Mouse (Mus musculus) lung, embryonic 16.5 days (tissue): ENCODE measurements around the gene Cep63. TPM values are rescaled to one million over a fixed set of nuclear protein-coding genes. Genes with fewer than 3 reads are reported as not detected.

ENCODE experiments used
- ATAC-seq: fragments of 200-750 bp; cut with Nextera tagmentation; 2 replicates; pipeline ENCODE4 v1.8.0; 2017; ENCODE audit warnings: low read depth, mild to moderate bottlenecking, moderate library complexity
- H3K27ac ChIP-seq: fragments of 300-500 bp; sonication (generic); 2 replicates; pipeline ENCODE4 v1.5.1; 2014; ENCODE audit warnings: mild to moderate bottlenecking, control low read depth, low read length
- H3K27me3 ChIP-seq: fragments of 300-500 bp; sonication (generic); 2 replicates; pipeline ENCODE4 v1.6.1; 2014; ENCODE audit warnings: low read depth, low read length, mixed read lengths; ENCODE audit not compliant: control insufficient read depth, insufficient read depth
- H3K36me3 ChIP-seq: fragments of 300-500 bp; sonication (generic); 2 replicates; pipeline ENCODE4 v1.6.1; 2014; ENCODE audit warnings: low read length; ENCODE audit not compliant: control insufficient read depth, insufficient read depth
- H3K4me1 ChIP-seq: fragments of 300-500 bp; sonication (generic); replicated peaks from 2 replicates; pipeline ENCODE4 v1.6.1; 2014; ENCODE audit warnings: low read length, mixed read lengths; ENCODE audit not compliant: control insufficient read depth, insufficient read depth
- H3K4me2 ChIP-seq: fragments of 300-500 bp; sonication (generic); 2 replicates; pipeline ENCODE4 v1.6.1; 2014; ENCODE audit warnings: low read depth, low read length, control low read depth
- H3K4me3 ChIP-seq: fragments of 300-500 bp; sonication (generic); 2 replicates; pipeline ENCODE4 v1.5.1; 2014; ENCODE audit warnings: mild to moderate bottlenecking, low read length, control low read depth
- H3K9ac ChIP-seq: fragments of 300-500 bp; sonication (generic); 2 replicates; pipeline ENCODE4 v1.6.1; 2014; ENCODE audit warnings: low read length, control low read depth
- H3K9me3 ChIP-seq: fragments of 300-500 bp; sonication (generic); 2 replicates; pipeline ENCODE4 v1.6.1; 2016; ENCODE audit warnings: low read length; ENCODE audit not compliant: control insufficient read depth
- WGBS: fragments of 180-500 bp; shearing (Covaris S2); extraction: QIAGEN DNeasy Blood & Tissue Kit; methylation state at CpG from one replicate; pipeline ENCODE4 v1.1.7; 2014; 5-methylcytosine and 5-hydroxymethylcytosine counted together
- polyA plus RNA-seq: library from polyadenylated mRNA; unstranded; fragments of >200 nt; fragmentation: Nextera tagmentation; extraction: Ambion mirVana; gene quantifications from 2 replicates; pipeline ENCODE4 v1.2.1, GENCODE M21; 2015

Cep63 gene
- polyA plus RNA-seq, 1 experiment from 2014 or later: 58.8 TPM

DNA sequence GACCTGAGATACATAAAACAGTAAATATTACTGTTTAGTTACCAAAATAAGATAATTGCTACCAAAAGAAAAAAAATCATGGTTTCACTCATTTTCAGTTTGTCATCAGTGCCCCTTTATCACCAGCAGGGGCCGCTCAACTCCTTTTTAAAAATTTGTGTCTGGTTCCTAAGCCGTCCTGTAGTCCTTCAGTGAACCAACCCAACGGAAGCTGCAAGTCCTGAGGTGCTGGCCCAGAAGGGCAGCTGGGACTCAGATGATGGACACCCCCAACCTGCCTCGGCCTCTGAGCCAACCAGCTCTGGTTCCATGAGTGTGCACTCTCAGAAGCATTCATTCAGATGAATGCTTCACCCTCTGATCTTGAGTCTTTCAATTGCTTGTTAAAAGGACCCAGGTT, 10.2 kb upstream of the Cep63 start:
- peaks cover 40% of the 10 kb centered on the region for H3K4me1 ChIP-seq
- H3K36me3 ChIP-seq: no peaks in the 10 kb centered on the region
- no peaks in the 10 kb centered on the region for H3K27me3 ChIP-seq
- peak overlapping the region; percentile 32; the same call in 1 of the 2 replicates for H3K9ac ChIP-seq
- no peak for ATAC-seq
- H3K4me3 ChIP-seq: no peak overlapping the region
- peak overlapping the region; percentile 20; the same call in 1 of the 2 replicates for H3K27ac ChIP-seq
- H3K4me2 ChIP-seq: no peak overlapping the region
- 3% methylated on average over 4 of the region's 4 CpGs for WGBS
- H3K9me3 ChIP-seq: no peaks in the 10 kb centered on the region

DNA sequence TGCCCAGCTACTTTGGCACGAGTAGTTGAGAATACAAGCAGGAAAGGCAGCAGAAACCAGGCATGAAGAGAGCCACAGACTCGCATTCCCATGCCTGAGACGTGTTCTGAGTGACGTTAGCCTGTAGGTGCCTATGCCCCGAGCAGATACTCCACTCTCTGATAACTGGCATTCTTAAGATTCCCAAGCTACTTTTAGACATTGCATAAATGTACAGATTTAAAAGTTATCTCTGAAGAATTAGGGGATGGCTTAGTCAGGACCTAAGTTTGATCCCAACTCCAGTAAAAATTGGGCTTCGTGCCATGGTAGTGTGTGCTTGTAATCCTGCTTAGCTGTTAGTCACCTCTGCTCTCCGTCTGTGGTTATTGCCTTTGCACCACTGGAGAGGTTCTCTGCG, 8.1 kb upstream of the Cep63 start:
- H3K27me3 ChIP-seq: no peaks in the 10 kb centered on the region
- H3K4me2 ChIP-seq: no peak overlapping the region
- no peak overlapping the region for H3K27ac ChIP-seq
- no peaks in the 10 kb centered on the region for H3K36me3 ChIP-seq
- WGBS: 65% methylated on average over 8 of the region's 8 CpGs
- no peak overlapping the region for H3K9ac ChIP-seq
- H3K4me3 ChIP-seq: no peak overlapping the region
- H3K4me1 ChIP-seq: peaks cover 38% of the 10 kb centered on the region
- no peaks in the 10 kb centered on the region for H3K9me3 ChIP-seq
- no peak for ATAC-seq

DNA sequence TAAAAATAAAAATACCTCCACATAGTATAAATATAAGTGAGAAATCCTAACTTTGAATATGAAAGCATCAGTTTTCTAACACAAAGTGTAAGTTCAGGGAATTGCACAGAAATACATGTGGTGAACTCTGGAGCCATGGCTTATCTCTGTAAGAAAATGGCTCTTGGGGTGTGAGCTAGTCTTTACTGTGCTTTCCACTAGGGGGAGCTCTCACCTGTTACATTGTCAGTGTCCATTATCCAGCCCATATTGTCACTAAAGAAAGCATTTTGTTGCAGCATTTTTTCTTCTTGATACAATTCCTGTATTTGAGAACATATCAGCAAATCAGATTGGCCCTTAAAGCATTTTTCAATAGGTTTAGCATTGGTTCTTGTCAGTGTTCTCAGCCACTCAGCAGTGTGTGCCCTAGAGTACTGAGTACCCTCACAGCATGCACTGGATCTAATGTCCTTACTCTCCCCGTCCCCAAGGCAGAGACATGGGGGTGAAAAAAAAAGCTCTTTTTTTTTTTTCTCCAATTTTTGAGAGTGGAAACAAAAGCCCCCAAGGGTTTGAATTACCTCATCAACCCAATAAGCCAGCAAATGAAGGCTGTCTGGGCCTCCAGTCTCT, 6.7 kb upstream of the Cep63 start:
- ATAC-seq: peak; percentile 51; the same call in 1 of the 2 replicates
- H3K9me3 ChIP-seq: no peaks in the 10 kb centered on the region
- no peaks in the 10 kb centered on the region for H3K27me3 ChIP-seq
- H3K4me2 ChIP-seq: no peak overlapping the region
- WGBS: 57% methylated on average over 1 of the region's 1 CpGs
- H3K4me1 ChIP-seq: peaks cover 31% of the 10 kb centered on the region
- no peak overlapping the region for H3K4me3 ChIP-seq
- H3K27ac ChIP-seq: 0 out of 2 replicates have a peak overlapping the region, but pooled peaks have one; percentile 26
- H3K36me3 ChIP-seq: no peaks in the 10 kb centered on the region
- no peak overlapping the region for H3K9ac ChIP-seq

DNA sequence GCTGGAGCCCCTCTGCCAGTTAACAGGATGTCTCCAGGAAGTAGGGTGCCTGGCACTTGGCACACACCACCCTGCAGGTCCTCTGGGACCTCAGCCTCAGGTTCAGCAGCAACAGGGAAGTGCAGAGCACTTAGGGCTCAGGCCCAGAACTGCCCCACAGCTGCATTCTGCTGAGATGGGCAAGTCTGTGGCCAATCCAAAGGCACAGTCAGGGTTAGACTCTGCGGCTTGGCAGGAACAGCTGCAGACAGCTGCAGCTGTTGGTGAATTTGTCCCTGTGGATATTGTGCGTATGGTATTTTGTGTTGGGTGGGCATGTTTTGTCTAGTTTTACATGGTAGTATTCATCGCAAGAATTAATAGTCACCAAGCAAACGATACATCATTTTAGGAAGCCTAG, 5.8 kb upstream of the Cep63 start:
- H3K27ac ChIP-seq: peak overlapping the region; percentile 65; the same call in 1 of the 2 replicates

DNA sequence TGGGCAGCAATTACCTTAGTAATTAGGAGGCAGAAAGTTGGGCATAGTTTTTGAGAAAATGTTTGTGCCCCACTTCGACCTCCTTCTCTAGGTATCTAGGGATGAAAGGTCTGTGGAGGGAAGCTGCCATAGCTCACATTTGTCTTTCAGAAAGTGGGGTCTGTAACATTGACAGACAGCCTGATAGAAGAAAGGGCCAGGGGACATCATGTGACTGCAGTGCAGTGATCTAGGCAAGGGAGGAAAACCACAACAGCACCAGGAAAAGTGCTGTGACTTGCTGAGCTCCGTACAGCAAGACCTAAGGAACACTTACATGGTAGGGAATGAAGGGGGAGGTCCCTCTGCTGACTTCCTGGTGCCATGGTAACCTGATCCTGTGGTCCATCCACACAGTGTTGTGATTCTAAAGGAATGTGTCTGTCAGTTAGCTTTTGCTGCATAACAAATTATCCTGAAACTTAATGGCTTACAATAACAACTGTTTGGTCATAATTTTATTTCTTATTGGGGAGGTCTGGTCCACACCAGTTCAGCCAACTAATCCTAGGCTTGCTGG, 5.3 kb upstream of the Cep63 start:
- H3K4me2 ChIP-seq: no peak overlapping the region
- no peaks in the 10 kb centered on the region for H3K9me3 ChIP-seq
- H3K27ac ChIP-seq: peak overlapping the region; percentile 65; the same call in 1 of the 2 replicates
- ATAC-seq: no peak
- no peak overlapping the region for H3K9ac ChIP-seq
- H3K27me3 ChIP-seq: no peaks in the 10 kb centered on the region
- 57% methylated on average over 2 of the region's 2 CpGs for WGBS
- no peak overlapping the region for H3K4me3 ChIP-seq
- no peaks in the 10 kb centered on the region for H3K36me3 ChIP-seq
- H3K4me1 ChIP-seq: peaks cover 28% of the 10 kb centered on the region

More for the DNA sequence above, 5.8 kb upstream of the Cep63 start:
- H3K4me1 ChIP-seq: peaks cover 30% of the 10 kb centered on the region
- no peaks in the 10 kb centered on the region for H3K9me3 ChIP-seq
- H3K4me2 ChIP-seq: no peak overlapping the region
- no peak overlapping the region for H3K9ac ChIP-seq
- no peaks in the 10 kb centered on the region for H3K27me3 ChIP-seq
- ATAC-seq: peak; percentile 76
- WGBS: 60% methylated on average over 4 of the region's 4 CpGs
- no peaks in the 10 kb centered on the region for H3K36me3 ChIP-seq
- H3K4me3 ChIP-seq: no peak overlapping the region

DNA sequence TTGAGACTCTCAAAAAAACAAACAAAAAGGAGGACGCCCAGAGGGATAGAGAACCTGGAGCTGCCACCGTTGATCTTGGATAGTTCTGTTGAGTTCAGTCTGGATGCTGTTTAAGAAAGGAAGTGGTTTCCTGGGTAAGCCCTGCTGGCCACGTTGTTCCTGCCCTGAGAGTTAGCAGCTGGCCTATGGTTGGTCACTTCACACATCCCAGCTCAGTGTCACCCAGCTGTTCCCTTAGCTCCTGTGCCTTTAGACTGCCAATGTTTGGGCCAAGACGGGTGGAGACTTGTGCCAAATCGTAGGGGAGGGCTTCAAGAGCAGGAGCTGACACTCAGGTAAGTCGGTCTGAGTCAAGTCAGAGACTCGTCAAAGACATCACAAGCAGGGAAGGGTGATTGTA, 2.7 kb upstream of the Cep63 start:
- Histone ChIP-seq H3K4me2 (no peak overlapping the region), H3K9me3 (no peaks in the 10 kb centered on the region), H3K4me1 (peaks cover 31% of the 10 kb centered on the region), H3K9ac (no peak overlapping the region), H3K27ac (0 out of 2 replicates have a peak overlapping the region, but pooled peaks have one; percentile 7), H3K27me3 (no peaks in the 10 kb centered on the region), H3K4me3 (no peak overlapping the region), H3K36me3 (no peaks in the 10 kb centered on the region)
- no peak for ATAC-seq
- WGBS: 39% methylated on average over 7 of the region's 7 CpGs

DNA sequence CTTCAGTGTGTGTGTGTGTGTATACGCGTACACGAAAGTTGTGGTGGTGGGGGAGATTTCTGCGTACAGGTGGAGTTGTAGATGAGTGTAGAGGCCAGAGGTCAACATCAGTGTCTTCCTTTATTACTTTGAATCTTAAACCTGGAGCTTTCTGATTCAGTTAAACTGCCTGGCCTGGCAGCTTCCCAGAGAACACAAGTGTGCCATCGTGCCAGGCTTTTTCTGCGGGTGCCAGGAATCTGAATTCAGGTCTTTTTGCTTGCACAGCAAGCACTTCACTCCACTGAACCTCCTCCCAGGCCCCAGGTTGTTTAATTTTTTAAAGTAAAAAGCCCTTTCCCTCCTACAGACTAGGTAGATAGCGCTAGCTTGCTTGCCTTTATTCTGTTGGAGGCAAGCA, 1.1 kb upstream of the Cep63 start:
- H3K4me3 ChIP-seq: peak overlapping the region; percentile 96
- ATAC-seq: no peak

DNA sequence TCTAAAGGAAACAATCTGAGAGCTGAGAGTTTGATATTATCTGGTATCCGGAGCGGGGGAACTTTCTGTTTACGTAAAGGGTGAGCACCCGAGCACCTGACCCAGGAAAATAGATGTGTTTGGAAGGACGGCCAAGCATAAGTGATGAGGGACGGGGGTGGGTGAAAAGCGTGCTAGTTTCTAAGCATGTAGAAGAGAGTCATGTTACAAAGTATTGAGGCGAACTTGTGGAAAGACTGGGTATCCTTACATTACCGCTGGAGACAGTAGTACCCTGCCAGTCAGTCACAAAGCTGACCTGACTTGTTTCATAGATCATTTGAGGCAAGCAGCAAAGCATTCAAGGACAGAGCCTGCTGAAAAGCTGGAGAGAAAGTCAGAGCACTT, 498 bp upstream of the Cep63 start:
- Histone ChIP-seq H3K27ac (peak overlapping the region; percentile 97), H3K4me1 (peaks cover 24% of the 10 kb centered on the region), H3K9ac (peak overlapping the region; percentile 99), H3K4me2 (peak overlapping the region; percentile 59), H3K27me3 (no peaks in the 10 kb centered on the region), H3K36me3 (no peaks in the 10 kb centered on the region), H3K4me3 (peak overlapping the region; percentile 96), H3K9me3 (no peaks in the 10 kb centered on the region)
- ATAC-seq: no peak
- WGBS: under 1% methylated on average over 9 of the region's 9 CpGs

More for the DNA sequence above, 1.1 kb upstream of the Cep63 start:
- WGBS: 65% methylated on average over 7 of the region's 7 CpGs
- H3K9me3 ChIP-seq: no peaks in the 10 kb centered on the region
- H3K36me3 ChIP-seq: no peaks in the 10 kb centered on the region
- peak overlapping the region; percentile 97 for H3K27ac ChIP-seq
- H3K4me1 ChIP-seq: peaks cover 28% of the 10 kb centered on the region
- H3K4me2 ChIP-seq: peak overlapping the region; percentile 59
- no peaks in the 10 kb centered on the region for H3K27me3 ChIP-seq
- H3K9ac ChIP-seq: peak overlapping the region; percentile 99

DNA sequence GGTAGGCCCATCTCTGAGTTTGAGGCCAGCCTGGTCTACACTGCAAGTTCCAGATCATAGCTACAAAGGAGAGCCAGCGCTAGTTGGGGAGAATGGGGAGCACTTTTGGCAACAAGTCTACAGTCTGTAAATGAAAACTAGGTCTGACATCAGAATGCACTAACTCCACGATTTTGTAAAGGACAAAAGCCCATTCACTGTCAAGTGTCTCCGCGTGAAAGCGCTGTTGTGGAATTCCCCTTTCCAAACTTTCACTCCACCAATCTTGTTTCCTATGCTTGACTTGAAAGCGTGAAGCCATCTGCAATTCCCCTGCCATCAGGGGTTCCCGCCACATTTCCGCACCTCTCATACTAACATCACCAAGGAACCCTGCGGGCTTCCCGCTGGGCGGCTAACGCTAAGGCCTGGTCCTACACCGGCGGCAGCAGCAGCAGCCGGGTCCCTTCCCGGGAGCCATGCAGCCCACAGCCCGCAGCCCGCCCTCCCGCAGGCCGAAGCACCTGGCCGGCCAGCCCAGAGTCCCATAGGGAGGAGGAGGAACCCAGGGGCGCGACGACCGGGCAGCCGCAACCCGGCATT, 842 bp downstream of the Cep63 start:
- Histone ChIP-seq H3K27ac (peak overlapping the region; percentile 97), H3K9me3 (no peaks in the 10 kb centered on the region), H3K4me1 (peaks cover 20% of the 10 kb centered on the region), H3K4me3 (peak overlapping the region; percentile 96), H3K4me2 (peak overlapping the region; percentile 51), H3K9ac (peak overlapping the region; percentile 99), H3K27me3 (no peaks in the 10 kb centered on the region), H3K36me3 (no peaks in the 10 kb centered on the region)
- peak; percentile 63 for ATAC-seq
- WGBS: under 1% methylated on average over 27 of the region's 27 CpGs
